Mouse (Mus musculus) heart, embryonic 14.5 days (tissue): ENCODE results near the gene Zfp978. TPM values are rescaled to one million over a fixed set of nuclear protein-coding genes. Genes with fewer than 3 reads are reported as not detected.
"Not testable (repeated sequence)": the region's sequence is repeated elsewhere in the genome, so short reads cannot be mapped to it uniquely, and the experiment has no call there.

ENCODE experiments used
- ATAC-seq: fragments of 200-750 bp; cut with Nextera tagmentation; 2 replicates; pipeline ENCODE4 v1.8.0; 2017; ENCODE audit warnings: low read depth, moderate TSS enrichment; ENCODE audit not compliant: insufficient number of reproducible peaks, insufficient read depth, low FRiP score
- H3K27ac ChIP-seq, 2 experiments: fragments of 200-500 bp in 1 of 2; fragments of 300-500 bp in 1 of 2; sonication (generic) in 1 of 2; replicated peaks in 1 of 2; 2 replicates each; pipeline ENCODE4 v1.5.1; 2012 to 2014; ENCODE audit warnings: low read depth in 2 of 2, low read length in 2 of 2, control low read depth in 1 of 2, mild to moderate bottlenecking in 1 of 2, mixed read lengths in 1 of 2; ENCODE audit not compliant: control insufficient read depth in 1 of 2, insufficient read depth in 1 of 2
- H3K27me3 ChIP-seq: fragments of 300-500 bp; sonication (generic); 2 replicates; pipeline ENCODE4 v1.6.1; 2014; ENCODE audit warnings: mild to moderate bottlenecking, low read length, control low read depth; ENCODE audit not compliant: control insufficient read depth, insufficient read depth
- H3K36me3 ChIP-seq: fragments of 300-500 bp; sonication (generic); 2 replicates; pipeline ENCODE4 v1.6.1; 2014; ENCODE audit warnings: mild to moderate bottlenecking, control low read depth, low read length, mixed read lengths; ENCODE audit not compliant: control insufficient read depth, insufficient read depth
- H3K4me1 ChIP-seq, 2 experiments: fragments of 200-500 bp in 1 of 2; fragments of 300-500 bp in 1 of 2; sonication (generic) in 1 of 2; 2 replicates each; pipeline ENCODE4 v1.6.1; 2012 to 2014; ENCODE audit warnings: low read length in 2 of 2, control low read depth in 1 of 2, mixed read lengths in 1 of 2; ENCODE audit not compliant: control insufficient read depth in 2 of 2, insufficient read depth in 2 of 2
- H3K4me2 ChIP-seq: fragments of 300-500 bp; sonication (generic); 2 replicates; pipeline ENCODE4 v1.6.1; 2014; ENCODE audit warnings: mild to moderate bottlenecking, low read length
- H3K4me3 ChIP-seq, 2 experiments: fragments of 200-500 bp in 1 of 2; fragments of 300-500 bp in 1 of 2; sonication (generic) in 1 of 2; 2 replicates each; pipeline ENCODE4 v1.5.1; 2012 to 2014; ENCODE audit warnings: low read length in 2 of 2, mild to moderate bottlenecking in 2 of 2, control low read depth in 1 of 2, low read depth in 1 of 2, moderate library complexity in 1 of 2; ENCODE audit not compliant: control insufficient read depth in 1 of 2, insufficient read depth in 1 of 2
- H3K9ac ChIP-seq: fragments of 300-500 bp; sonication (generic); 2 replicates; pipeline ENCODE4 v1.6.1; 2014; ENCODE audit warnings: mild to moderate bottlenecking, low read length
- H3K9me3 ChIP-seq: fragments of 300-500 bp; sonication (generic); 2 replicates; pipeline ENCODE4 v1.6.1; 2016; ENCODE audit warnings: low read length, control low read depth; ENCODE audit not compliant: control insufficient read depth
- WGBS: fragments of 180-500 bp; shearing (Covaris S2); extraction: QIAGEN DNeasy Blood & Tissue Kit; methylation state at CpG from one replicate; pipeline ENCODE4 v1.1.7; 2014; 5-methylcytosine and 5-hydroxymethylcytosine counted together
- polyA plus RNA-seq: library from polyadenylated mRNA; unstranded; fragments of >200 nt; fragmentation: Nextera tagmentation; extraction: Ambion mirVana; gene quantifications from 2 replicates; pipeline ENCODE4 v1.2.1, GENCODE M21; 2014

The Zfp978 gene
- polyA plus RNA-seq, 1 experiment from 2014 or later = not detected

DNA sequence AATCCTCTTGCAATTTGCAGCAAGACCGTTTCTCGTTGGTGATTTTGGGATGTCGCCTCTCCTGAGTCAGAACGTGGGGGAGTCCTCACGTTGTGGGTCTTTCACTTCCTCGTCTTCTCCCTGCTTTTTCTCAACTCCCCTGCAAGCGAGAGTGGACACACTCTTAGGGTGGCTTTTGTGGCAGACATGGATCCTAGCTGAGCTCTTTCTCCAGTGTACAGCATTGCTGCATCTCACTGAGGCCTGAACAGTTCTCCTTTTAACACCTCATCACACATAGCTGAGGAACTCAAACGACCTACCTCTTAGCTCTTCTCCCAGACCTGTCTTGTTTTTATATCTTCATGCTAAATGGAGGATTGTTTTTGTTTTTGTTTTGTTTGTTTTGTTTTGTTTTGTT is 58.1 kb downstream of the Zfp978 start:
- not testable (repeated sequence) for ATAC-seq, H3K4me3 ChIP-seq, H3K27me3 ChIP-seq, H3K27ac ChIP-seq, H3K4me1 ChIP-seq, H3K9ac ChIP-seq, H3K4me2 ChIP-seq, H3K36me3 ChIP-seq
- WGBS = 71% methylated on average over 8 of the region's 8 CpGs
- peaks cover 58% of the 10 kb centered on the region for H3K9me3 ChIP-seq

GRCm38 (mm10) chr4:147419756-147420590 is 58.9 kb downstream of the Zfp978 start:
- not testable (repeated sequence) for ATAC-seq, H3K27ac ChIP-seq, H3K9ac ChIP-seq, H3K36me3 ChIP-seq, H3K4me3 ChIP-seq, H3K27me3 ChIP-seq, H3K4me1 ChIP-seq, H3K4me2 ChIP-seq
- H3K9me3 ChIP-seq = peaks cover 58% of the 10 kb centered on the region
- 76% methylated on average over 5 of the region's 5 CpGs for WGBS

- whole genome bisulfite sequencing = 65% methylated on average over 3 of the region's 3 CpGs
- Histone ChIP-seq H3K36me3 (no peaks in the 10 kb centered on the region), H3K27ac (no peak overlapping the region), H3K9me3 (peaks cover 65% of the 10 kb centered on the region), H3K4me3 (no peak overlapping the region), H3K4me1 (no peaks in the 10 kb centered on the region), H3K4me2 (no peak overlapping the region), H3K27me3 (no peaks in the 10 kb centered on the region), H3K9ac (no peak overlapping the region)
- no peak for ATAC-seq
Observed at GRCm38 (mm10) chr4:147420794-147421193, 59.7 kb downstream of the Zfp978 start.

DNA sequence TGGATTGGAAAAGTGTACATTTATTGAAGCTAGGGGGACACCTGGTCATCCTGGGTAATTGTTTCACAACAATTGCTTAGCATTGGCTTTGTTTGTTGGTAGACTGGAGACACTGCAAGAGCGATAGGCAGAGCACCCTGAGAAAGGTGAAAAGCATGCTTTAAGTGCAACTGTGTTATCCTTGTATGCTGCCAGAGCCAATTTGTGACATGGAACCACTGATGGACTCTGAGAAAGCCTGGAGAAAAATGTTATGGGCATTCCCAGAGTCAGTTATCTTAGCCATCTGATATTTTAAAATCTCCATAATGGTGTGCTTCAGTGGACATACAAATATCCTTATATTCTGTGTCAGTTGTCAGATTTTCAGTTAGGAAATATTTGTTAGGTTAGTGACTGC is 60.2 kb downstream of the Zfp978 start:
- H3K36me3 ChIP-seq, H3K9ac ChIP-seq, H3K4me3 ChIP-seq, ATAC-seq, H3K4me1 ChIP-seq, H3K27ac ChIP-seq, H3K27me3 ChIP-seq, H3K4me2 ChIP-seq: not testable (repeated sequence)
- H3K9me3 ChIP-seq = peaks cover 62% of the 10 kb centered on the region
- 32% methylated on average over 1 of the region's 1 CpGs for WGBS

DNA sequence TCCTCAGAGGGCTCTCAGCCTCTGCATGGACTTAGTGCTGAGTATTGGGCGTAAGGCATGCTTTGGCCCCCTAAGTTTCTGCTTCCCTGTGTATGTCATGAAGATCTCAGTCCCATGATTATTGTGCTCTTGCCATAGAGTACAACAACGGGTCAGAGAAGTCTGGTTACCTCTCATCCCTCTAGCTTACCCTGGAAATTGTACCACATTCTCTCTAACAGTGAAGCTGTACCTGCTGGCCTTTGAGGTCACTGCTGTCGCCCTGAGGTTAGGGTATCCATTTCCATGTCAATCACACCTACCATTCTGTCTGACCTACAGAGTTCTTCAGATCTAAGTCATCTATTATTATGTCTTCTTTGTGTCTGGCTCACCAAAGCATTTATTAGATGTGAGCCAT is 62.0 kb downstream of the Zfp978 start:
- Histone ChIP-seq H3K36me3 (no peaks in the 10 kb centered on the region), H3K27ac (no peak overlapping the region), H3K4me1 (no peaks in the 10 kb centered on the region), H3K9ac (no peak overlapping the region), H3K4me2 (no peak overlapping the region), H3K4me3 (no peak overlapping the region), H3K9me3 (peaks cover 48% of the 10 kb centered on the region), H3K27me3 (no peaks in the 10 kb centered on the region)
- 38% methylated on average over 3 of the region's 3 CpGs for WGBS
- ATAC-seq = 0 out of 2 replicates have a peak, but pooled peaks have one; percentile 11

GRCm38 (mm10) chr4:147423641-147424298 is 62.7 kb downstream of the Zfp978 start:
- H3K9me3 ChIP-seq = peaks cover 42% of the 10 kb centered on the region
- peak; percentile 7; the same call in 1 of the 2 replicates for ATAC-seq
- no peaks in the 10 kb centered on the region for H3K27me3 ChIP-seq

GRCm38 (mm10) chr4:147424404-147424803 is 63.3 kb downstream of the Zfp978 start:
- H3K9ac ChIP-seq, ATAC-seq, H3K4me1 ChIP-seq, H3K27me3 ChIP-seq, H3K27ac ChIP-seq, H3K4me3 ChIP-seq, H3K4me2 ChIP-seq, H3K36me3 ChIP-seq: not testable (repeated sequence)
- WGBS = 34% methylated on average over 3 of the region's 3 CpGs
- H3K9me3 ChIP-seq = peaks cover 42% of the 10 kb centered on the region

More at GRCm38 (mm10) chr4:147423641-147424298, 62.7 kb downstream of the Zfp978 start:
- Histone ChIP-seq H3K4me3 (no peak overlapping the region), H3K4me1 (no peaks in the 10 kb centered on the region), H3K27ac (no peak overlapping the region), H3K36me3 (no peaks in the 10 kb centered on the region), H3K4me2 (no peak overlapping the region), H3K9ac (no peak overlapping the region)
- 53% methylated on average over 4 of the region's 4 CpGs for WGBS
